Mouse (Mus musculus) gastrocnemius, postnatal 4 days (tissue): Measurements from ENCODE around the gene Pkn3. TPM values are rescaled to one million over a fixed set of nuclear protein-coding genes. Genes with fewer than 3 reads are reported as not detected.

Source experiments
- DNase-seq, 2 experiments: peaks; one replicate each; pipeline ENCODE4 v3.0.0; 2021 to 2022; ENCODE audit warnings: low spot score in 2 of 2, mixed read lengths in 2 of 2
- total RNA-seq, 2 experiments: library from RNA; stranded (reverse); gene quantifications; 2 replicates each; pipeline ENCODE4 v1.2.3; 2021

Pkn3 gene
- total RNA-seq, 2 experiments from 2014 or later = 8.0 to 9.6 TPM

GRCm38 (mm10) chr2:30062249-30063093, 15.0 kb upstream of the Pkn3 start:
- DNase-seq = peak in 1 of 2 experiments; percentile 50

GRCm38 (mm10) chr2:30063235-30063634, 14.2 kb upstream of the Pkn3 start:
- DNase-seq = no peak

GRCm38 (mm10) chr2:30063791-30064190, 13.7 kb upstream of the Pkn3 start:
- no peak for DNase-seq

GRCm38 (mm10) chr2:30064298-30064697, 13.2 kb upstream of the Pkn3 start:
- no peak for DNase-seq

- DNase-seq = peak; percentile 94 to 96
Observed at GRCm38 (mm10) chr2:30066046-30066901, 11.2 kb upstream of the Pkn3 start.

- peak in 1 of 2 experiments; percentile 43 for DNase-seq
Observed at GRCm38 (mm10) chr2:30067031-30067888, 10.2 kb upstream of the Pkn3 start.

- DNase-seq = no peak
Observed at GRCm38 (mm10) chr2:30067962-30068361, 9.5 kb upstream of the Pkn3 start.

GRCm38 (mm10) chr2:30072875-30073274, 4.6 kb upstream of the Pkn3 start:
- DNase-seq = no peak

- DNase-seq = no peak
Observed at GRCm38 (mm10) chr2:30073285-30073684, 4.2 kb upstream of the Pkn3 start.

- no peak for DNase-seq
Observed at GRCm38 (mm10) chr2:30075625-30076024, 1.9 kb upstream of the Pkn3 start.

GRCm38 (mm10) chr2:30076439-30076838, 1.0 kb upstream of the Pkn3 start:
- no peak for DNase-seq

- no peak for DNase-seq
Observed at GRCm38 (mm10) chr2:30076959-30077358, 525 bp upstream of the Pkn3 start.

GRCm38 (mm10) chr2:30078349-30078712, 847 bp downstream of the Pkn3 start:
- no peak for DNase-seq

GRCm38 (mm10) chr2:30078760-30079159, 1.3 kb downstream of the Pkn3 start:
- no peak for DNase-seq

- no peak for DNase-seq
Observed at GRCm38 (mm10) chr2:30080181-30080800, 2.8 kb downstream of the Pkn3 start.

GRCm38 (mm10) chr2:30084113-30084512, 6.6 kb downstream of the Pkn3 start:
- no peak for DNase-seq

GRCm38 (mm10) chr2:30084632-30085031, 7.1 kb downstream of the Pkn3 start:
- no peak for DNase-seq

- no peak for DNase-seq
Observed at GRCm38 (mm10) chr2:30087310-30087709, 9.8 kb downstream of the Pkn3 start.

- no peak for DNase-seq
Observed at GRCm38 (mm10) chr2:30091521-30091920, 14.0 kb downstream of the Pkn3 start.

- DNase-seq = no peak
Observed at GRCm38 (mm10) chr2:30092280-30092918, 14.9 kb downstream of the Pkn3 start.
